Mouse (Mus musculus) limb, embryonic 12.5 days (tissue): ENCODE measurements around the gene Atp4b. TPM values are rescaled to one million over a fixed set of nuclear protein-coding genes. Genes with fewer than 3 reads are reported as not detected.

ENCODE experiments used
- ATAC-seq: fragments of 200-750 bp; cut with Nextera tagmentation; 2 replicates; pipeline ENCODE4 v1.8.0; 2017; ENCODE audit warnings: low read depth, moderate TSS enrichment; ENCODE audit not compliant: insufficient number of reproducible peaks, insufficient read depth, low FRiP score, low TSS enrichment
- H3K27ac ChIP-seq: fragments of 300-500 bp; sonication (generic); 2 replicates; pipeline ENCODE4 v1.5.1; 2016; ENCODE audit warnings: mild to moderate bottlenecking, moderate library complexity
- H3K27me3 ChIP-seq: fragments of 300-500 bp; sonication (generic); 2 replicates; pipeline ENCODE4 v1.6.1; 2016; ENCODE audit warnings: mild to moderate bottlenecking, moderate library complexity
- H3K36me3 ChIP-seq: fragments of 300-500 bp; sonication (generic); 2 replicates; pipeline ENCODE4 v1.6.1; 2016; ENCODE audit warnings: mild to moderate bottlenecking, moderate library complexity
- H3K4me1 ChIP-seq: fragments of 300-500 bp; sonication (generic); replicated peaks from 2 replicates; pipeline ENCODE4 v1.6.1; 2016
- H3K4me2 ChIP-seq: fragments of 300-500 bp; sonication (generic); 2 replicates; pipeline ENCODE4 v1.6.1; 2016; ENCODE audit warnings: mild to moderate bottlenecking, moderate library complexity
- H3K4me3 ChIP-seq: fragments of 300-500 bp; sonication (generic); replicated peaks from 2 replicates; pipeline ENCODE4 v1.5.1; 2016; ENCODE audit warnings: mild to moderate bottlenecking
- H3K9ac ChIP-seq: fragments of 300-500 bp; sonication (generic); replicated peaks from 2 replicates; pipeline ENCODE4 v1.6.1; 2016; ENCODE audit warnings: mild to moderate bottlenecking, moderate library complexity
- H3K9me3 ChIP-seq: fragments of 300-500 bp; sonication (generic); 2 replicates; pipeline ENCODE4 v1.6.1; 2016; ENCODE audit warnings: mild to moderate bottlenecking, moderate library complexity
- WGBS: fragments of 180-500 bp; shearing (Covaris S2); methylation state at CpG from one replicate; pipeline ENCODE4 v1.1.7; 2016; 5-methylcytosine and 5-hydroxymethylcytosine counted together
- polyA plus RNA-seq: library from polyadenylated mRNA; unstranded; fragments of >200 nt; fragmentation: Nextera tagmentation; extraction: Ambion mirVana; gene quantifications from 2 replicates; pipeline ENCODE4 v1.2.1, GENCODE M21; 2016

The Atp4b gene
- polyA plus RNA-seq: not detected in 2 replicates

GRCm38 (mm10) chr8:13396725-13397124 is at the start of gene Atp4b:
TSS of gene Atp4b (minus strand) at chr8:13396825.
- Histone ChIP-seq H3K27ac (no peak within 1 kb of the TSS), H3K4me1 (no peaks in the 10 kb centered on the region), H3K4me2 (no peak within 1 kb of the TSS), H3K27me3 (no peaks in the 10 kb centered on the region), H3K36me3 (no peaks in the 10 kb centered on the region), H3K9me3 (no peaks in the 10 kb centered on the region), H3K9ac (no peak within 1 kb of the TSS), H3K4me3 (no peak within 1 kb of the TSS)
- ATAC-seq: no peak
- WGBS: 88% methylated on average over 5 of the region's 5 CpGs

- no peak for ATAC-seq
- H3K4me3 ChIP-seq: no peak overlapping the region
- H3K9ac ChIP-seq: no peak overlapping the region
- peaks cover 4% of the 10 kb centered on the region; the same call in 1 of the 2 replicates for H3K9me3 ChIP-seq
- H3K36me3 ChIP-seq: no peaks in the 10 kb centered on the region
- H3K27me3 ChIP-seq: peaks cover 9% of the 10 kb centered on the region
- 91% methylated on average over 2 of the region's 2 CpGs for WGBS
- H3K27ac ChIP-seq: no peak overlapping the region
- no peak overlapping the region for H3K4me2 ChIP-seq
- no peaks in the 10 kb centered on the region for H3K4me1 ChIP-seq
Measured at GRCm38 (mm10) chr8:13442152-13442551, 45.5 kb upstream of the Atp4b start.

- H3K27me3 ChIP-seq: peaks cover 51% of the 10 kb centered on the region
- H3K4me1 ChIP-seq: peaks cover 9% of the 10 kb centered on the region; the same call in 1 of the 2 replicates
- no peak for ATAC-seq
- 69% methylated on average over 2 of the region's 2 CpGs for WGBS
- H3K9me3 ChIP-seq: peaks cover 4% of the 10 kb centered on the region; the same call in 1 of the 2 replicates
- no peaks in the 10 kb centered on the region for H3K36me3 ChIP-seq
- H3K9ac ChIP-seq: no peak overlapping the region
- H3K27ac ChIP-seq: no peak overlapping the region
- no peak overlapping the region for H3K4me2 ChIP-seq
- no peak overlapping the region for H3K4me3 ChIP-seq
Measured at GRCm38 (mm10) chr8:13437531-13437930, 40.9 kb upstream of the Atp4b start.

- Histone ChIP-seq H3K4me3 (no peak overlapping the region), H3K36me3 (no peaks in the 10 kb centered on the region), H3K27ac (no peak overlapping the region), H3K4me1 (peaks cover 9% of the 10 kb centered on the region; the same call in 1 of the 2 replicates), H3K4me2 (no peak overlapping the region), H3K9me3 (no peaks in the 10 kb centered on the region), H3K27me3 (peaks cover 51% of the 10 kb centered on the region), H3K9ac (no peak overlapping the region)
- no peak for ATAC-seq
- 15% methylated on average over 8 of the region's 8 CpGs for WGBS
Measured at GRCm38 (mm10) chr8:13436052-13436451, 39.4 kb upstream of the Atp4b start.

- Histone ChIP-seq H3K9me3 (no peaks in the 10 kb centered on the region), H3K27me3 (peaks cover 51% of the 10 kb centered on the region), H3K36me3 (no peaks in the 10 kb centered on the region), H3K9ac (no peak within 1 kb of the TSS), H3K4me3 (no peak within 1 kb of the TSS), H3K4me2 (peak within 1 kb of the TSS; percentile 19; the same call in 1 of the 2 replicates), H3K4me1 (peaks cover 9% of the 10 kb centered on the region; the same call in 1 of the 2 replicates), H3K27ac (no peak within 1 kb of the TSS)
- WGBS: 23% methylated on average over 10 of the region's 10 CpGs
- ATAC-seq: no peak
Measured at GRCm38 (mm10) chr8:13434889-13435288, 38.3 kb upstream of the Atp4b start, which contains the start of gene Tmem255b. TSS of gene Tmem255b (plus strand) at chr8:13435189.

- no peaks in the 10 kb centered on the region for H3K9me3 ChIP-seq
- ATAC-seq: no peak
- peaks cover 11% of the 10 kb centered on the region; the same call in 1 of the 2 replicates for H3K4me1 ChIP-seq
- H3K9ac ChIP-seq: no peak overlapping the region
- H3K27me3 ChIP-seq: peaks cover 44% of the 10 kb centered on the region
- no peak overlapping the region for H3K4me2 ChIP-seq
- no peaks in the 10 kb centered on the region for H3K36me3 ChIP-seq
- H3K27ac ChIP-seq: no peak overlapping the region
- WGBS: 82% methylated on average over 5 of the region's 5 CpGs
- no peak overlapping the region for H3K4me3 ChIP-seq
Measured at GRCm38 (mm10) chr8:13433130-13433529, 36.5 kb upstream of the Atp4b start.

GRCm38 (mm10) chr8:13430866-13431265 is 34.2 kb upstream of the Atp4b start:
- no peak for ATAC-seq
- Histone ChIP-seq H3K4me3 (no peak overlapping the region), H3K36me3 (no peaks in the 10 kb centered on the region), H3K4me1 (peaks cover 11% of the 10 kb centered on the region; the same call in 1 of the 2 replicates), H3K27me3 (peaks cover 33% of the 10 kb centered on the region), H3K27ac (no peak overlapping the region), H3K4me2 (no peak overlapping the region), H3K9me3 (no peaks in the 10 kb centered on the region), H3K9ac (no peak overlapping the region)

GRCm38 (mm10) chr8:13430412-13430811 is 33.8 kb upstream of the Atp4b start:
- Histone ChIP-seq H3K4me1 (peaks cover 8% of the 10 kb centered on the region; the same call in 1 of the 2 replicates), H3K9ac (no peak overlapping the region), H3K9me3 (no peaks in the 10 kb centered on the region), H3K36me3 (no peaks in the 10 kb centered on the region), H3K4me2 (no peak overlapping the region), H3K27ac (no peak overlapping the region), H3K27me3 (peaks cover 29% of the 10 kb centered on the region), H3K4me3 (no peak overlapping the region)
- no peak for ATAC-seq
- 76% methylated on average over 7 of the region's 7 CpGs for WGBS

- no peak overlapping the region for H3K4me2 ChIP-seq
- peaks cover 6% of the 10 kb centered on the region for H3K27me3 ChIP-seq
- no peaks in the 10 kb centered on the region for H3K36me3 ChIP-seq
- no peak overlapping the region for H3K9ac ChIP-seq
- WGBS: 82% methylated on average over 9 of the region's 9 CpGs
- 0 out of 2 replicates have a peak, but pooled peaks cover 6% of the 10 kb centered on the region for H3K4me1 ChIP-seq
- no peaks in the 10 kb centered on the region for H3K9me3 ChIP-seq
- no peak overlapping the region for H3K27ac ChIP-seq
- no peak for ATAC-seq
- no peak overlapping the region for H3K4me3 ChIP-seq
Measured at GRCm38 (mm10) chr8:13428156-13428555, 31.5 kb upstream of the Atp4b start.

- ATAC-seq: no peak
- H3K4me1 ChIP-seq: 0 out of 2 replicates have a peak, but pooled peaks cover 6% of the 10 kb centered on the region
- no peak overlapping the region for H3K9ac ChIP-seq
- no peaks in the 10 kb centered on the region for H3K9me3 ChIP-seq
- no peak overlapping the region for H3K4me2 ChIP-seq
- no peak overlapping the region for H3K4me3 ChIP-seq
- WGBS: 70% methylated on average over 6 of the region's 6 CpGs
- H3K36me3 ChIP-seq: no peaks in the 10 kb centered on the region
- H3K27ac ChIP-seq: no peak overlapping the region
- H3K27me3 ChIP-seq: peaks cover 3% of the 10 kb centered on the region; the same call in 1 of the 2 replicates
Measured at GRCm38 (mm10) chr8:13427351-13427750, 30.7 kb upstream of the Atp4b start.

GRCm38 (mm10) chr8:13420970-13421369 is 24.3 kb upstream of the Atp4b start:
- H3K9me3 ChIP-seq: no peaks in the 10 kb centered on the region
- no peak overlapping the region for H3K4me3 ChIP-seq
- H3K36me3 ChIP-seq: no peaks in the 10 kb centered on the region
- no peak for ATAC-seq
- H3K4me2 ChIP-seq: no peak overlapping the region
- no peaks in the 10 kb centered on the region for H3K4me1 ChIP-seq
- H3K27me3 ChIP-seq: no peaks in the 10 kb centered on the region; the same call in 1 of the 2 replicates
- H3K9ac ChIP-seq: no peak overlapping the region
- H3K27ac ChIP-seq: no peak overlapping the region
- 92% methylated on average over 6 of the region's 6 CpGs for WGBS

- no peak for ATAC-seq
- Histone ChIP-seq H3K27ac (no peak overlapping the region), H3K36me3 (no peaks in the 10 kb centered on the region), H3K4me2 (no peak overlapping the region), H3K4me1 (no peaks in the 10 kb centered on the region), H3K4me3 (no peak overlapping the region), H3K27me3 (no peaks in the 10 kb centered on the region; the same call in 1 of the 2 replicates), H3K9ac (no peak overlapping the region), H3K9me3 (no peaks in the 10 kb centered on the region)
- WGBS: 60% methylated on average over 2 of the region's 2 CpGs
Measured at GRCm38 (mm10) chr8:13419111-13419639, 22.6 kb upstream of the Atp4b start.
